Mouse (Mus musculus) testis, postnatal 14 days (tissue): ENCODE data around the gene Fv1.
A peak's percentile ranks its signal among the peaks of the same experiment; 100 is the strongest.

Experiments
- DNase-seq: peaks from one replicate; pipeline ENCODE4 v3.0.0; 2021; ENCODE audit warnings: low spot score

The Fv1 gene

GRCm38 (mm10) chr4:147884138-147884537 lies 15.4 kb downstream of the Fv1 start:
- DNase-seq: no peak

DNA sequence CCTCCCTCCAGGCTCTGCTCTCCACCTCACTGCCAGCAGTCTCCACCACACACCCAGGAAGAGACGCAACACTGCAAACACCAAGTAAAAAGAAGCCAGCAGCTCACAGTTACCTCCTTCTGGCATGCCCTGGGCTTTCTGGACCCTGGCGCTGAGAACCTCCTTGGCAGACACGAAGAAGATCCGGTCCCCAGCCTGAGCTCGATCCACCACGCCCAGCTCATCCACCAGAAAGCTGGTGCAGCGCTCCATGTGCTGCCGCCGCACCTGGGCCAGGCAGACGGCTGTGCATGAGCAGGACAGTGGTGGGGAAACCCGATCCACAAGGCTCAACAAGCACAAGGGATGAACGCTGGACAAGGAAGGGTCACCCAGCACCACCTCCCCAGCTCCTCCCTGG lies 17.4 kb downstream of the Fv1 start:
- DNase-seq: no peak

DNA sequence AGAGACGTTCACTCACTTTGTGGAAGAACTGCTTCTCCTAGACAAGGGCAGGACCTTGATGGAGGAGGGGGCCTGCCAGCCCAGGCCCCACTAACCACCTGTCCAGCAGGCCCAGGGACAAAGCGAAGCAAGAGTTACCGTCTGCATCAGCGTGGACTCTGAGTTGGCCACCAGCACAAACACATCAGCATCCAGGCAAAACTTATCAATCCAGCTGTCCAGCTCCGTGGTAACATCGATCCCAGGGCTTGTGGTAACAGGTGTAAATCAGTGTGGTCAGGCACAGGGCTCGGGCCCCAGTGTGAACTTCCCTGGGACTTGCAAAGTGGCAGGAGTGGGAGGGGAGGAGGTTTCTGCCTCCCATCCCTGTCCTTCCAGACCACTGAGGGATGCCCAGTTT lies 18.5 kb downstream of the Fv1 start:
- DNase-seq: no peak

- DNase-seq: no peak
Observed at GRCm38 (mm10) chr4:147888237-147888636, 19.5 kb downstream of the Fv1 start.

GRCm38 (mm10) chr4:147890341-147890740 lies 21.6 kb downstream of the Fv1 start:
- DNase-seq: no peak

DNA sequence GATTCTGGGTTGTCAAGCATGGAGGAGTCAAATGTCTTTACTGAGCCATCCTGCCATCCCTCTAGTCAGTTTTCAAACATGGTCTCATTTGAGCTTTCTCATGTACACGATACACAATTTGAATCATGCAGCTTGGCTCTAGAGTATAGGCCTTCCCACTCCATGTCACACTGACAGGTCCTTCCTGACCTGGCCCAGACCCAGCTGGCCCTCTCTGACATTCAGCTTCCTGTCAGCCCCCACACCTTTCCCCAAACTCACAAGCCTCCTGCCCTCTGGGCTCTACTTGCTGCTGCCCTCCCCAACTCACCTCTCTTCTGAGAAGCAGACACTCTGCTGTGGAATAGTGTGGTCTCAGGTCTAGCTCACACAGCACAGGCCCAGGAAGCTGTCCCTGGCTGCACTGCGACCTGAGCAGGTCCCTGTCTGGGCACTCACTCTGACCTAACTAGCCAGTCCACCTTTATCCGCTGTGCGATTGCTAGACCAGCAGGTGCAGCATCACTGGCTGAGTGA lies 27.1 kb downstream of the Fv1 start:
- no peak for DNase-seq

DNA sequence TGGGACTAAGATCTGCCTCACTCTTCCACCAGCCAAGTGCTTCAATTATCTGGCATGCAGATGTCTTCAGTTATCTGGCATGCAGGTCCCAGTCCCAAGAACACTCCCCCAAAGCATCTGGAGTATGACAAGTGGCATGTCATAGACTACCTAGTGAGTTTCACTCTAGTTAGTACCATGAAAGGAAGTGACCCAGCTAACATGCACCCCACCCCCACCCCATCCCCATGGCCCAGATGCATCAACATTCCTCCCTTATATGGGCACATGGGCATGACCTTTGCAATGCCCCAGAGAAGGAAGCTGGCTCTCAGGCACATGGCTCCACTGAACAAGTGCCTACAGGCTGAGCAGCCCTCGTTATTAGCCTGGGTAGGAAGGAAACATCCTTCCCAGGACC lies 27.6 kb downstream of the Fv1 start:
- no peak for DNase-seq

GRCm38 (mm10) chr4:147897348-147897747 lies 28.6 kb downstream of the Fv1 start:
- DNase-seq: no peak

GRCm38 (mm10) chr4:147900452-147900851 lies 31.7 kb downstream of the Fv1 start:
- DNase-seq: no peak

GRCm38 (mm10) chr4:147902906-147903500 lies 34.2 kb downstream of the Fv1 start:
- DNase-seq: no peak

DNA sequence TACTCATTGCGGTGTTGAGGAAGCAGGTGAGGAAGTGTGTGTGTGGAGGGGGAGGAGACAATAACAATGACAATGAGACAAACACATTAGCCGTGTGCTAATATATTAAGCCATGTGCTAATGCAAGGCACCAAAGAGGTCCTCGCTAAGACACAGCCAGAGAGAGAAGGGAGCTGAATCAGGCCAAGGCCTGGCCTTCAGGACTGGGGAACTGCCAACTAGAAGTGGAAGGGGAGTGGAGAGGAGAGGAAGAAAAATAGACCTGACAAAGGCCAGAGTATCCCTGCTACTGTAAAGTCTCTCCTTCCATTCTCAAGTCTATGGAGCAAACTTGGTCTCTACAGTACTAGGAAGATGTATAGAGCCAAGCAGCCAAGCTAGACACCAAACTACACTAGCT lies 34.8 kb downstream of the Fv1 start:
- DNase-seq: no peak

DNA sequence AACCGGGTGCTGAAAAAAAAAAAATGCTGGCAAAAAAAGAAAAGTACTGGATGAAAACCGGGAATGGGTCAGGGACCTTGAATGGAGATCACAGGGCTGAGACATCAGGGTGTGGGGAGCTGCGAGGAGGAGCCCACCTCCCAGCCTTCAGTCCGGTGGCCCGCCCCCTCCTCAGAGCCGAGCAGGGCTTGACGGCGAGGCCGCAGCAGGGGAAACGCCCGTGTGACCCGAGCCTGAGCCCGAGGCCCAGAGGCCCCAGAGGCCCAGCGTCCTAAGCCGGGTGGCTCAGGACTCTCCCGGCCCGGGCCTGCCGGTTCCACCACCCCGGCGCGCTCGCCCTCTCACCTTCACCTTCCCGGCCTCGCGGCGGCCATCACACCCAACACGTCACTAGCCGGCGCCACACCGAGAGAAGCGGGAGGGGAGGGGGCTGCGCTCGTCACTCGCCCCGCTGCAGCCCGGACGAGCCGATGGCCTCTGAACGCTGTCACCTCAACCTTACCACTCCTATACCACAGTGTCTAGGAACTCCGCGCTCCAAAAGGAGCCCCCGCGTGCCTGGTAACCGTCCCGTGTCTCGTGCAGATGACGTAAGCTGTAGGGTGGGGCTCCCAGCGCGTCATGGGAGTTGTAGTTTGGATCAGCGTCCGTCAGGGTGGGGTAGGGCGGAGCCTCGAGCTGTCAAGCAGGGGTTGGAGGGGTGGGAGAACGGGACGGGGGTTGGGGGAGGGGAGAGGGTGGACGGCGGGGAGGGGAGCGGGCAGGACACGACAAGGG lies 35.7 kb downstream of the Fv1 start, which contains the start of gene Mfn2:
TSS of gene Mfn2 (minus strand) at position 392 of the 777 bp plus-strand sequence.
- DNase-seq: peak; percentile 89

GRCm38 (mm10) chr4:147905090-147905659 lies 36.4 kb downstream of the Fv1 start:
- DNase-seq: no peak

- no peak for DNase-seq
Observed at GRCm38 (mm10) chr4:147906230-147906629, 37.5 kb downstream of the Fv1 start.

- no peak for DNase-seq
Observed at GRCm38 (mm10) chr4:147909486-147909885, 40.7 kb downstream of the Fv1 start.

GRCm38 (mm10) chr4:147918459-147919121 lies 49.8 kb downstream of the Fv1 start:
- no peak for DNase-seq
